Mouse (Mus musculus): ENCODE data around the gene Pcdh10. TPM values are rescaled to one million over a fixed set of nuclear protein-coding genes. Genes with fewer than 3 reads are reported as not detected.

The Pcdh10 gene
- polyA plus RNA-seq (2015; fragmentation: Nextera tagmentation; extraction: Ambion mirVana) = 23.5 and 24.4 TPM in 2 replicates

GRCm38 (mm10) chr3:45378145-45378544, at the start of gene Pcdh10:
Gene Pcdh10, plus strand, starts transcription at chr3:45378398.
- ATAC-seq (replicated peaks) = peak; percentile 88
- H3K27me3 ChIP-seq (replicated peaks) = no peaks in the 10 kb centered on the region
- peaks cover 10% of the 10 kb centered on the region; the same call in 1 of the 2 replicates for H3K4me1 ChIP-seq
- peak within 1 kb of the TSS; percentile 94 for H3K4me2 ChIP-seq
- H3K9me3 ChIP-seq = no peaks in the 10 kb centered on the region
- H3K27ac ChIP-seq = peak within 1 kb of the TSS; percentile 90
- peak within 1 kb of the TSS; percentile 65 for H3K4me3 ChIP-seq
- H3K36me3 ChIP-seq (replicated peaks) = no peaks in the 10 kb centered on the region
- peak within 1 kb of the TSS; percentile 78 for H3K9ac ChIP-seq
- WGBS = under 1% methylated on average over 26 of the region's 26 CpGs

GRCm38 (mm10) chr3:45355919-45356318, 22.3 kb upstream of the Pcdh10 start:
- H3K27ac ChIP-seq = no peak overlapping the region
- no peaks in the 10 kb centered on the region for H3K27me3 ChIP-seq (replicated peaks)
- no peak overlapping the region for H3K4me2 ChIP-seq
- H3K9ac ChIP-seq = no peak overlapping the region
- H3K4me1 ChIP-seq = no peaks in the 10 kb centered on the region
- H3K4me3 ChIP-seq = no peak overlapping the region
- no peak for ATAC-seq (replicated peaks)
- H3K9me3 ChIP-seq = no peaks in the 10 kb centered on the region
- H3K36me3 ChIP-seq (replicated peaks) = no peaks in the 10 kb centered on the region
- 94% methylated on average over 1 of the region's 1 CpGs for WGBS

DNA sequence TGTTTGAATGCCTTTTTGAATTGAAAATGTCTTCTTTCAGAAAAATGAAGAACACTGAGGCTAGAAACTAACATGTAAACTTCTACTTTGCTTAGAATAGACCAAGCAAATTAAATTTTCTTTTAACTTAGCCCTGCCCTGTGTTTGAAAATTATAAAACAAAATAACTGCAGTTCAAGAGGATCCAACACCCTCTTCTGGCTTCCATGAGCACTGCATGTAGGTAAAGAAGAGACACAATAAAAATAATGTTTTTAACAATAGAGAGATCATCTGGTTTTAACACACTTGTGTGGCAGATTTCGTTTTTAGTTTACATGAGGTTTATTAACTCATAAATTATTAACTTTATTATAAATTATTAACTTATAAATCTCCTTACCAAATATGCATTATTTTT, 9.2 kb upstream of the Pcdh10 start:
- no peaks in the 10 kb centered on the region for H3K4me1 ChIP-seq
- H3K4me2 ChIP-seq = no peak overlapping the region
- H3K36me3 ChIP-seq (replicated peaks) = no peaks in the 10 kb centered on the region
- 56% methylated on average over 1 of the region's 1 CpGs for WGBS
- no peak overlapping the region for H3K4me3 ChIP-seq
- no peaks in the 10 kb centered on the region for H3K27me3 ChIP-seq (replicated peaks)
- no peaks in the 10 kb centered on the region for H3K9me3 ChIP-seq
- ATAC-seq (replicated peaks) = no peak
- no peak overlapping the region for H3K27ac ChIP-seq
- no peak overlapping the region for H3K9ac ChIP-seq

DNA sequence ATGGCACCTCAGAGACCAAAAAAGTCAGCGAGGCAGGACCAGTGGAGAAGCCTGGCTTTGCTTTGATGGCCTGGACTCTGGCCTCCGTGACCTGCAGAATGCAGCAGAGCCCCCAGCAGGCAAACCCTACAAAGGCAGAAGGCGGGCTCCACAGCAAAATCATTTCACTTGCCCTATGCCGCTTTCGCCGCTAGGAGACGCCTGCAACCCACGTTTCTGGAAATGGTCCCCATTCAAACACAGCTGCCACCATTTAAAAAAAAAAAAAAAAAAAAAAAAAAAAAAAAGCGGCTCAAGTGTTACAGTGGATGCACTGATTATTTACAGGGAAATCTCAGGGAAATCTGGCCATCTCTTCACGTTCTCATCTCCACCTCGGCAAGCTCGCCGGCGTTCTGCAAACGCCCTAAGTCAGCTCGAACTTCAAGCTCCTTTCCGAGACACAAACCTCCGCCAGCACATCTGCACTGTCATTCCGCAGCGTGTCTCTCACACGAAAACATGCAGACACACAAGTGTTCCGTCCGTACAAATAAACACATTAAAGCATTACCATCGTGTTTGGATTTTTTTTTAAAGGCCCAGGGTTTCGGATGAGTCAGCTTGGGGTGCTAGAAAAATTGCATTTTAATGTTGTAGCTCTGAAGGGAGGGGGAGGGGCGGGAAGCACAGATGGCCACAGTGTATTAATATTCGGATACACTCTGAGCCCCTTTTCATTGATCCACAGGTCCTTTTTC, 2.3 kb upstream of the Pcdh10 start:
- Histone ChIP-seq H3K36me3 (replicated peaks) (no peaks in the 10 kb centered on the region), H3K27me3 (replicated peaks) (no peaks in the 10 kb centered on the region), H3K9me3 (no peaks in the 10 kb centered on the region), H3K4me2 (peak overlapping the region; percentile 94), H3K9ac (peak overlapping the region; percentile 70), H3K4me1 (peaks cover 8% of the 10 kb centered on the region; the same call in 1 of the 2 replicates), H3K27ac (peak overlapping the region; percentile 90), H3K4me3 (peak overlapping the region; percentile 65)
- ATAC-seq (replicated peaks) = peak; percentile 4
- under 1% methylated on average over 27 of the region's 27 CpGs for WGBS

GRCm38 (mm10) chr3:45376501-45377390, 1.5 kb upstream of the Pcdh10 start:
- no peaks in the 10 kb centered on the region for H3K27me3 ChIP-seq (replicated peaks)
- no peaks in the 10 kb centered on the region for H3K9me3 ChIP-seq
- under 1% methylated on average over 59 of the region's 59 CpGs for WGBS
- H3K4me3 ChIP-seq = peak overlapping the region; percentile 65
- H3K4me1 ChIP-seq = peaks cover 8% of the 10 kb centered on the region; the same call in 1 of the 2 replicates
- no peaks in the 10 kb centered on the region for H3K36me3 ChIP-seq (replicated peaks)
- peak overlapping the region; percentile 90 for H3K27ac ChIP-seq
- peak overlapping the region; percentile 70 for H3K9ac ChIP-seq
- H3K4me2 ChIP-seq = peak overlapping the region; percentile 94
- ATAC-seq (replicated peaks) = peak; percentile 31

GRCm38 (mm10) chr3:45377391-45377998, 703 bp upstream of the Pcdh10 start:
- ATAC-seq (replicated peaks) = peak; percentile 47
- Histone ChIP-seq H3K9ac (peak overlapping the region; percentile 70), H3K4me3 (peak overlapping the region; percentile 65), H3K4me1 (peaks cover 8% of the 10 kb centered on the region; the same call in 1 of the 2 replicates), H3K36me3 (replicated peaks) (no peaks in the 10 kb centered on the region), H3K27ac (peak overlapping the region; percentile 90), H3K4me2 (peak overlapping the region; percentile 94), H3K9me3 (no peaks in the 10 kb centered on the region), H3K27me3 (replicated peaks) (no peaks in the 10 kb centered on the region)
- under 1% methylated on average over 26 of the region's 26 CpGs for WGBS

DNA sequence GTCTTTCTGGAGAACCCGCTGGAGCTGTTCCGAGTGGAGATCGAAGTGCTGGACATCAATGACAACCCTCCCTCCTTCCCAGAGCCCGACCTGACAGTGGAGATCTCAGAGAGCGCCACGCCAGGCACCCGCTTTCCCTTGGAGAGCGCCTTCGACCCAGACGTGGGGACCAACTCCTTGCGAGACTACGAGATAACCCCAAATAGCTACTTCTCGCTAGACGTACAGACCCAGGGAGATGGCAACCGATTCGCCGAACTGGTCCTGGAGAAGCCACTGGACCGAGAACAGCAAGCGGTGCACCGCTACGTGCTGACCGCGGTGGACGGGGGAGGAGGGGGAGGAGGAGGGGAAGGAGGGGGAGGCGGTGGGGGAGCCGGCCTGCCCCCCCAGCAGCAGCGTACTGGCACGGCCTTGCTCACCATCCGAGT, 1.4 kb downstream of the Pcdh10 start:
- H3K4me2 ChIP-seq = peak overlapping the region; percentile 94
- under 1% methylated on average over 23 of the region's 29 CpGs for WGBS
- H3K9ac ChIP-seq = peak overlapping the region; percentile 78
- H3K36me3 ChIP-seq (replicated peaks) = no peaks in the 10 kb centered on the region
- H3K4me3 ChIP-seq = peak overlapping the region; percentile 65
- no peak for ATAC-seq (replicated peaks)
- no peaks in the 10 kb centered on the region for H3K9me3 ChIP-seq
- H3K27me3 ChIP-seq (replicated peaks) = no peaks in the 10 kb centered on the region
- peak overlapping the region; percentile 83 for H3K27ac ChIP-seq
- H3K4me1 ChIP-seq = peaks cover 17% of the 10 kb centered on the region

GRCm38 (mm10) chr3:45379972-45380761, 2.0 kb downstream of the Pcdh10 start:
- no peaks in the 10 kb centered on the region for H3K27me3 ChIP-seq (replicated peaks)
- H3K36me3 ChIP-seq (replicated peaks) = no peaks in the 10 kb centered on the region
- peak overlapping the region; percentile 65 for H3K4me3 ChIP-seq
- peak overlapping the region; percentile 78 for H3K9ac ChIP-seq
- WGBS = under 1% methylated on average over 55 of the region's 55 CpGs
- H3K9me3 ChIP-seq = no peaks in the 10 kb centered on the region
- peaks cover 18% of the 10 kb centered on the region for H3K4me1 ChIP-seq
- H3K4me2 ChIP-seq = peak overlapping the region; percentile 94
- peak; percentile 4; the same call in 1 of the 2 replicates for ATAC-seq (replicated peaks)
- H3K27ac ChIP-seq = peak overlapping the region; percentile 83

DNA sequence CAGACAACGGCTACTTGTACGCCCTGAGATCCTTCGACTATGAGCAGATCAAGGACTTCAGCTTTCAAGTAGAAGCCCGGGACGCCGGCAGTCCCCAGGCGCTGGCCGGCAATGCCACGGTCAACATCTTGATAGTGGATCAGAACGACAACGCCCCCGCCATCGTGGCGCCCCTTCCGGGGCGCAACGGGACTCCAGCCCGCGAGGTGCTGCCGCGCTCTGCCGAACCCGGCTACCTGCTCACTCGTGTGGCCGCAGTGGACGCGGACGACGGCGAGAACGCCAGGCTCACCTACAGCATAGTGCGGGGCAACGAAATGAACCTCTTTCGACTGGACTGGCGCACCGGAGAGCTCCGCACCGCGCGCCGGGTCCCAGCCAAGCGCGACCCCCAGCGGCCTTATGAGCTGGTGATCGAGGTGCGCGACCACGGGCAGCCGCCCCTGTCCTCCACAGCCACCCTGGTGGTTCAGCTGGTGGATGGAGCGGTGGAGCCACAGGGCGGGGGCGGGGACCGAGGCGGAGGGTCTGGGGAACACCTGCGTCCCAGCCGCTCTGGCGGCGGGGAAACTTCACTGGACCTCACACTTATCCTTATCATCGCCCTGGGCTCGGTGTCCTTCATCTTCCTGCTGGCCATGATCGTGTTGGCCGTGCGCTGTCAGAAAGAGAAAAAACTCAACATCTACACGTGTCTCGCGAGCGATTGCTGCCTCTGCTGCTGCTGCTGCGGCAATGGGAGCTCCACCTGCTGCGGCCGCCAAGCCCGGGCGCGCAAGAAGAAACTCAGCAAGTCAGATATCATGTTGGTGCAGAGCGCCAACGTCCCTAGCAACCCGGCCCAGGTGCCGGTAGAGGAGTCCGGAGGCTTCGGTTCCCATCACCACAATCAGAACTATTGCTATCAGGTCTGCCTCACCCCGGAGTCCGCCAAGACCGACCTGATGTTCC, 2.9 kb downstream of the Pcdh10 start:
- no peak; the same call in 1 of the 2 replicates for ATAC-seq (replicated peaks)
- H3K27me3 ChIP-seq (replicated peaks) = no peaks in the 10 kb centered on the region
- no peaks in the 10 kb centered on the region for H3K9me3 ChIP-seq
- H3K9ac ChIP-seq = peak overlapping the region; percentile 78
- H3K4me2 ChIP-seq = peak overlapping the region; percentile 94
- peak overlapping the region; percentile 65 for H3K4me3 ChIP-seq
- peaks cover 19% of the 10 kb centered on the region for H3K4me1 ChIP-seq
- under 1% methylated on average over 82 of the region's 82 CpGs for WGBS
- no peaks in the 10 kb centered on the region for H3K36me3 ChIP-seq (replicated peaks)
- H3K27ac ChIP-seq = peak overlapping the region; percentile 83

DNA sequence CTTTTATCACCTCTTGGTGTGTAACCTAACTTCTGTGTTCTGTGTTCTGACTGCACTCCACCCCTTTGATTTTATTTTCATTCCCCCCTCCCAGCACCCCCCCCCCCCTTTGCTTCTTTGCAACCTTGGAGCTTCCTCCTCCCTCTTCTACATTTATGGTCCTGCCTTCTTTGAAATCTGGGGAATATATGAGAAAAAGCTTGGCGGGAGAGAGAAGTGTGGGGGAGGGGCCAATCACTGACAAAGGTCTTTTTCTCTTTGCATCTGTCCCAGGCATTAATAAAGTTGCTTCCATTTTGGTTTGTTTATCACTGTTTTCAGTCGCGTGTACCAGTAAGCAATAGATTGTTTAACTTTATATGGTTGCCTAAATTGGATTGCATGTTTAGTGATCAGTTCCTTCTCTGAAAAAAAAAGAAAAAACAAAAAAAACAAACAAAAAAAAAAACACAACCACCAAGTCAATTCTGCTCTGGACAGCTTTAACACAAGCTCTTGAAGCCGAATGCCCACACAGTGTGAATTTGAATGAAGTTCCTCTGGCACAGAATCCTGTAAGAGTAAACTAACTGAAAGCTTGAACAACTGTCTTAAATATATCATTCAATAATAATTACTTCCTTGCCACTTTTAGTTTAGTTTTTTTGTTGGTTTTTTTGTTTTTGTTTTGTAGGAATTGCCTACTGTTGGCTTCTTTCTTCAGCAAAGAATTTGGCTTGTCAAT, 4.0 kb downstream of the Pcdh10 start:
- Histone ChIP-seq H3K27me3 (replicated peaks) (no peaks in the 10 kb centered on the region), H3K4me2 (peak overlapping the region; percentile 94), H3K9ac (peak overlapping the region; percentile 78), H3K4me3 (peak overlapping the region; percentile 65), H3K36me3 (replicated peaks) (no peaks in the 10 kb centered on the region), H3K27ac (peak overlapping the region; percentile 83), H3K9me3 (no peaks in the 10 kb centered on the region), H3K4me1 (peaks cover 24% of the 10 kb centered on the region)
- ATAC-seq (replicated peaks) = no peak
- 20% methylated on average over 4 of the region's 4 CpGs for WGBS
